Mouse (Mus musculus) kidney, embryonic 16.5 days (tissue): ENCODE results near the gene Grin2b. TPM values are rescaled to one million over a fixed set of nuclear protein-coding genes. Genes with fewer than 3 reads are reported as not detected.

Source experiments
- ATAC-seq: fragments of 200-750 bp; cut with Nextera tagmentation; 2 replicates; pipeline ENCODE4 v1.8.0; 2017; ENCODE audit warnings: moderate TSS enrichment; ENCODE audit not compliant: low FRiP score, low TSS enrichment
- H3K27ac ChIP-seq: fragments of 300-500 bp; sonication (generic); 2 replicates; pipeline ENCODE4 v1.5.1; 2014; ENCODE audit warnings: low read length
- H3K27me3 ChIP-seq: fragments of 300-500 bp; sonication (generic); 2 replicates; pipeline ENCODE4 v1.6.1; 2014; ENCODE audit warnings: low read length, control low read depth, mixed read lengths; ENCODE audit not compliant: insufficient read depth
- H3K36me3 ChIP-seq: fragments of 300-500 bp; sonication (generic); 2 replicates; pipeline ENCODE4 v1.6.1; 2014; ENCODE audit warnings: low read length, control low read depth, mixed read lengths; ENCODE audit not compliant: insufficient read depth
- H3K4me1 ChIP-seq: fragments of 300-500 bp; sonication (generic); 2 replicates; pipeline ENCODE4 v1.6.1; 2014; ENCODE audit warnings: low read length, control low read depth, mixed read lengths; ENCODE audit not compliant: insufficient read depth
- H3K4me2 ChIP-seq: fragments of 300-500 bp; sonication (generic); replicated peaks from 2 replicates; pipeline ENCODE4 v1.6.1; 2014; ENCODE audit warnings: low read depth, low read length
- H3K4me3 ChIP-seq: fragments of 300-500 bp; sonication (generic); 2 replicates; pipeline ENCODE4 v1.5.1; 2014; ENCODE audit warnings: mild to moderate bottlenecking, low read length
- H3K9ac ChIP-seq: fragments of 300-500 bp; sonication (generic); replicated peaks from 2 replicates; pipeline ENCODE4 v1.6.1; 2014; ENCODE audit warnings: low read length
- H3K9me3 ChIP-seq: fragments of 300-500 bp; sonication (generic); 2 replicates; pipeline ENCODE4 v1.6.1; 2016; ENCODE audit warnings: low read length, control low read depth
- WGBS: fragments of 180-500 bp; shearing (Covaris S2); extraction: QIAGEN DNeasy Blood & Tissue Kit; methylation state at CpG from one replicate; pipeline ENCODE4 v1.1.7; 2014; 5-methylcytosine and 5-hydroxymethylcytosine counted together
- polyA plus RNA-seq: library from polyadenylated mRNA; unstranded; fragments of >200 nt; fragmentation: Nextera tagmentation; extraction: Ambion mirVana; gene quantifications from 2 replicates; pipeline ENCODE4 v1.2.1, GENCODE M21; 2015

The Grin2b gene
- polyA plus RNA-seq, 1 experiment from 2014 or later, result 0.34 TPM

DNA sequence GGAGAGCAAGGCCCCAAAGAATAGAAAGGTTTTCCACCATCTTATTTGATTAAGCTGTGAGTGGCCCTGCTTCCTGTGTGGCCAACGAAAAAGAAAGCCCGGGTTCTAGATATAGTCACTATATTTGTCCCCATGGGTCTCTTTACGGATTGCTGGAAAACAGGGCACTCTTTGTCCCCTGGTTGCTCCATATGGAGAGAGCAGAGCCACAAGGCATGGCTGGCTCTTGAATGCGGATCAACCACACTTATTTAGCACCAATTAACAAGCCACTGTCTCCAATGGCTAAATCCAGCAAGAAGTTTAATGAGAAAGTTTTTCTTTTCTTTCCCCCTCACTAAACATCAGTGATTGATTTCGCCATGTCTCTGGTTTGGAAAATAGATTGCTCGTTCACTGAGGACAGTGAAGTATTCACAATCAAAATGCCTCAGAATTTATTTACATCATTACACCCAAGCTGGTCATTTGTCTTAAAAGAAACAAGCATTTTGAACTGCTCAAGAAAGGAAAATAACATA, 240.9 kb downstream of the Grin2b start:
- no peak for ATAC-seq
- Histone ChIP-seq H3K9me3 (no peaks in the 10 kb centered on the region), H3K4me3 (no peak overlapping the region), H3K4me1 (no peaks in the 10 kb centered on the region), H3K9ac (no peak overlapping the region), H3K27me3 (no peaks in the 10 kb centered on the region), H3K36me3 (no peaks in the 10 kb centered on the region), H3K27ac (no peak overlapping the region), H3K4me2 (no peak overlapping the region)
- WGBS, result 79% methylated on average over 6 of the region's 6 CpGs

DNA sequence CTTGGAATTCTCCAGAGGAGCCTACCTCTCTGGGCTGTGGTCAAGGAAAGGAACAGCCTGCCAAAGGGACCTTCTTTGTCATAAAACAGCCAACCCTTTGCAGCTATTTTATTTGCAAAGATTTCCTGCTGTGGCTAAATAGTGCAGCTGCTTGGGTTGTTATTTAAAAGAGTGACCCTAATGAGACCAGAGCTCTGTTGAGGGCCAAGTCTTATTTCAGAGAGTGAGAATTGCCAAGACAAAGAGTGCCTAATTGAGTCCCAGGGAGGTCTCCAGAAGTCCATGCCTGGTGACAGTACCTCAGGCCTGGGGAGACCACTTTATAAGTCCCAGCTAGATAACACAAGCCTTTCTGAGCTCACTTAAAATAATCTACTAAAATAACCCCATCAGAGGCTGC, 255.6 kb downstream of the Grin2b start:
- no peak overlapping the region for H3K4me2 ChIP-seq
- no peaks in the 10 kb centered on the region for H3K4me1 ChIP-seq
- no peak overlapping the region for H3K9ac ChIP-seq
- no peak overlapping the region for H3K4me3 ChIP-seq
- H3K27ac ChIP-seq, result no peak overlapping the region
- ATAC-seq, result 0 out of 2 replicates have a peak, but pooled peaks have one; percentile 35
- no peaks in the 10 kb centered on the region for H3K9me3 ChIP-seq
- no peaks in the 10 kb centered on the region for H3K27me3 ChIP-seq
- no peaks in the 10 kb centered on the region for H3K36me3 ChIP-seq

DNA sequence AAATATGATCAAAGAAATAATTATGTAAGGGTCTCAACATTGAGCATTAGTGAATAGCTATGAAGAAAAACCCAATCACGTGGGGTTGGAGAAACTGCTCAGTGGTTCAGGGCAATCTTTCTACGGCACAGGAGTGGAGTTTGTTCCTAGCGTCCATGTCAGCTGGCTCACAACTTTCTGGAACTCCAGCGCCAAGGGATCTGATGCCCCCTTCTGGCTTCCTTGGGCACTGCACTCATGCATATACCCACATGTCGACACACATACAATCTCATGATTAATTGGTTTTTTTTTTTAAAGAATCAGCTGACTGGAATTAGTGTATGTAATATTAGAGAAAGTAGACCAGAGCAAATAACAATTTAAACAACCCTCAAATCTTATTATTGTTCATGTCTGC, 258.7 kb downstream of the Grin2b start:
- Histone ChIP-seq H3K36me3 (no peaks in the 10 kb centered on the region), H3K4me2 (no peak overlapping the region), H3K4me1 (no peaks in the 10 kb centered on the region), H3K27ac (no peak overlapping the region), H3K9ac (no peak overlapping the region), H3K9me3 (no peaks in the 10 kb centered on the region), H3K27me3 (no peaks in the 10 kb centered on the region), H3K4me3 (no peak overlapping the region)
- WGBS, result 93% methylated on average over 5 of the region's 5 CpGs
- ATAC-seq, result no peak

DNA sequence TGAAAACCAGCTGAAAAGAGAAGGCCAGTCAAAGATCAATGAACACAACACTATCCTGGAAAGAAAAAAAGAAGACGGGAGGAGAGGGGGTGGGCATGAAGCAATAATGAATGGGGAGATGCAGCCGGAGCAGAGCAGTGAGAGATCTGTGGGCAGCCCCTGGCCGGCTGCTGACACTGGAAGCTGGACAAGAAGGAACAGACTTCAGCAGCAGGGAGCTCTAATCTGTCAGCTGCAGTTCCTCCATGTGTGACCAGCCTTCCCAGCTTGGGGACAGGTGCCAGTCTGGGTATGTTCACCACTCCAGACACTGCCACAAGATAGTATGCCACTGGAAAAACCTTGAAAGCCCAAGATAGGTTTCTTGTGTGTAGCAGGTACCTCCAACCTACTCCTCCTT, 261.2 kb downstream of the Grin2b start:
- 0 out of 2 replicates have a peak, but pooled peaks cover 4% of the 10 kb centered on the region for H3K27me3 ChIP-seq
- no peak for ATAC-seq
- H3K4me3 ChIP-seq, result no peak overlapping the region
- H3K9ac ChIP-seq, result no peak overlapping the region
- H3K9me3 ChIP-seq, result no peaks in the 10 kb centered on the region
- peaks cover 4% of the 10 kb centered on the region; the same call in 1 of the 2 replicates for H3K4me1 ChIP-seq
- H3K4me2 ChIP-seq, result no peak overlapping the region
- H3K36me3 ChIP-seq, result no peaks in the 10 kb centered on the region
- no peak overlapping the region for H3K27ac ChIP-seq
- 67% methylated on average over 3 of the region's 3 CpGs for WGBS

DNA sequence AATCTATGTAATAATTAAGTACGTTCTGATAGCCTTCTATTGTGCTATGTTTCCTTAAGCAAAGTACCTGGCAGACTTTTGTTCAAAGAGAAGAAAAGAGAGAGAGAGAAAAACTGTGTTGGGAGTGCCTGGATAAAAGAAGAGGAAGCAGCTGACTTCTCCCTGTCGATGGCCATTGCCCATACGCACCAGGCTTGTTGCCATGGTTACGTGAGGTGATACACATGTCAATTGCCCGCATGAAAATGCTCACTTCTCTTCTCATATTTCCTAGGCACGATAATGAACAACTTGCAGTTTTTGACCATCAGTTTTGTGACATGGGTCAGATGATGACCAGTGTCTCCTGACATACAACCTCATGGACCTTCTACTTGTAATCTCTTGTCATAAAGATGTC, 262.2 kb downstream of the Grin2b start:
- Histone ChIP-seq H3K9ac (no peak overlapping the region), H3K4me2 (no peak overlapping the region), H3K9me3 (no peaks in the 10 kb centered on the region), H3K4me3 (no peak overlapping the region), H3K27ac (no peak overlapping the region), H3K4me1 (peaks cover 4% of the 10 kb centered on the region; the same call in 1 of the 2 replicates), H3K27me3 (0 out of 2 replicates have a peak, but pooled peaks cover 6% of the 10 kb centered on the region), H3K36me3 (no peaks in the 10 kb centered on the region)
- no peak for ATAC-seq
- WGBS, result 83% methylated on average over 6 of the region's 6 CpGs

DNA sequence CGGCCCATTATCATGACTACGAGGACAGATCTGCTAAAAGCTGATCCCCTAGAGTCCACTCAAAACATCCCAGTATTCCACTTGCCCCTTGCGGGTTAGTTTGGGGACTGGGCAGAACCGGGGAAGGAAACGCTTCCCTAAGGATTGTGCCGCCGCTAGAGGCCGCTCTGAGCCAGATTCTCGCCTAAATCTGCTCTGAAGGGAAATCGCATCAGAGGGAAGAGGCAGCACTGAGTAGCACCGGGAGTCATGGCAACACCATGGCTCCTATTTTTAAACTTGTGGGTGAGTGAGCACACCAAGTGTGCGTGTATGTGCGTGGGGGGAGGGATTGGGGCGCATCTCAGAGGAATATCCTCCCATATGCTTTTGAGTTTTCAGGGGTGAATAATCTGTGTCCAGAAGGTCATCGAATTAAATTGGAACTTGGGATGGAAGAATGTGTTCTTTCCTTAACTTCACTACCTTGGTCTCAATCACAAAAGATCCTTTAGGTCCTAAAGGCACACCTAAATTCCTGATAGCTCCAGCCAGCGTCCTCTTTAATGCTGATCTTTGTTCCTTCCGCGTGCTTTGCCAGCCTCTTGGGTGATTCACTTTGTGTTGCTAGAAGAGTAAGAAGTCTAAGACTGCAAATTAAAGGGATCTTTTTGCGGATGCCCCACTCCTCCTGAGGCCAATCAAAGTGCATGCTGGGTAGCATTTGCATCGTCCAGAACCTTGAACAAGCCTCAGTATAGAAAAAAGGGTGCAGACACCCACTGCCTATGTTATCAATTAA, 265.6 kb downstream of the Grin2b start:
- Histone ChIP-seq H3K4me2 (no peak overlapping the region), H3K4me1 (peaks cover 4% of the 10 kb centered on the region; the same call in 1 of the 2 replicates), H3K27ac (no peak overlapping the region), H3K9ac (no peak overlapping the region), H3K9me3 (no peaks in the 10 kb centered on the region), H3K36me3 (no peaks in the 10 kb centered on the region), H3K4me3 (no peak overlapping the region), H3K27me3 (0 out of 2 replicates have a peak, but pooled peaks cover 6% of the 10 kb centered on the region)
- ATAC-seq, result peak; percentile 75; the same call in 1 of the 2 replicates
- WGBS, result 23% methylated on average over 20 of the region's 20 CpGs

DNA sequence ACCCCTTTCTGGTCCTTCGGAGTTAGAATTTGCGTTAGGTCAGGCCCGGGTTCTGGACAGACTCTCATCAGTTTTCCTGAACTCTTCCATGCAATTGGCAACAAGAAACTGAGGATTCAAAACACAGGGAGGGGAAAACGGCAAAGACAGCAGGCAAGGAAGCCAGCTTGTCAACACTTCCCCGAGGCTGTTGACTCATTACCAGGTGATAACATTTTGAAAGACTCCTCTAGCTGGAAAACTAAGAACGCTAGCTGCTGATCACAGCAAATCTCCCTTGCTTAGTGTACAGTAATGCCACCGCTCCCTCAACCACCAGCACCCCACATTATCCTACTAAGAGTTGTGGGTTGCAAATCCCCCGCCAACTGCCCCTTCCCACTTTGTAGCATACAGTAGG, 266.2 kb downstream of the Grin2b start:
- no peak for ATAC-seq
- H3K4me2 ChIP-seq, result no peak overlapping the region
- no peak overlapping the region for H3K27ac ChIP-seq
- no peaks in the 10 kb centered on the region for H3K36me3 ChIP-seq
- H3K9me3 ChIP-seq, result no peaks in the 10 kb centered on the region
- peaks cover 4% of the 10 kb centered on the region; the same call in 1 of the 2 replicates for H3K4me1 ChIP-seq
- H3K9ac ChIP-seq, result no peak overlapping the region
- 70% methylated on average over 8 of the region's 8 CpGs for WGBS
- H3K4me3 ChIP-seq, result no peak overlapping the region
- H3K27me3 ChIP-seq, result 0 out of 2 replicates have a peak, but pooled peaks cover 6% of the 10 kb centered on the region

DNA sequence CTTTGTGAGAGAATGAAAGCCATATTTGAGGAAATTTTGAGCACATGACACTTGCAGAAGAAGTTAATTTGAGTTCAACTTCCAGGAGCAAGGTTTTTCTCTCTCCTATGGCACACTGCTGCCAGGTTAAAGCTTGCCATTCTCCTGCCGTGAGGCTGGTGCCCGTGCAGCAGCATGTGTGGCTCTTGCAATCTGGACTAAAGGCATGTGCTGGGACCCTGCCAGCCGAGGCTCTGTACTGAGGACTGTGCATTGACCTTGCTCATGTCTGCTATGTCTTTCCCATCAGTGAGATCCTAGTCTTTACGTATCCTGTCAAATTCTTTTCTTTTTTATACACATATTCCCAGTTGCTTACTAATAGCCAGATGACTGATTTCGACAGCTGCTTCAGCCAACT, 268.9 kb downstream of the Grin2b start:
- ATAC-seq, result no peak
- Histone ChIP-seq H3K4me2 (no peak overlapping the region), H3K27me3 (0 out of 2 replicates have a peak, but pooled peaks cover 6% of the 10 kb centered on the region), H3K27ac (no peak overlapping the region), H3K9ac (no peak overlapping the region), H3K4me1 (peaks cover 4% of the 10 kb centered on the region; the same call in 1 of the 2 replicates), H3K36me3 (no peaks in the 10 kb centered on the region), H3K4me3 (no peak overlapping the region), H3K9me3 (no peaks in the 10 kb centered on the region)
- WGBS, result 84% methylated on average over 5 of the region's 5 CpGs

DNA sequence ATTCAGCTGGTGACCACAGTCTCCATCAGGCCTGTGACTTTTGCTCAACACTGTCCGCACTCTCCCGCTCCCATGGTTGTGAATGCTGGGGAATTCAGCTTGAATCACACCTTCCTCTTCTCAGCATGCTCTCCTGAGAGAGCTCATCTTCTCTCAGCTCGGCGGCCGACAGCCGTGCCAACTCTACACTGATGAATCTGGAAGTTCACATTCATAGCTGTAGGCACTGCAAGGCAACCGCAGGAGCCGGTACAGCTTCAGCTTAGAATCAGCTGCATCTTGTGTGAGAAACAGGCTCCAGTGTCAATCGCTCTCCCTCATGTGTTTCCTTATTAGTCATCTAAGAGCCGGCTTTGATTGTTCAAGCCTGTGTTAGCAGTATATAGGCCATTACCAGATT, 272.9 kb downstream of the Grin2b start:
- Histone ChIP-seq H3K4me2 (no peak overlapping the region), H3K4me3 (no peak overlapping the region), H3K4me1 (no peaks in the 10 kb centered on the region), H3K9ac (no peak overlapping the region), H3K27ac (no peak overlapping the region), H3K27me3 (no peaks in the 10 kb centered on the region), H3K36me3 (no peaks in the 10 kb centered on the region), H3K9me3 (no peaks in the 10 kb centered on the region)
- ATAC-seq, result no peak
- 87% methylated on average over 10 of the region's 10 CpGs for WGBS

DNA sequence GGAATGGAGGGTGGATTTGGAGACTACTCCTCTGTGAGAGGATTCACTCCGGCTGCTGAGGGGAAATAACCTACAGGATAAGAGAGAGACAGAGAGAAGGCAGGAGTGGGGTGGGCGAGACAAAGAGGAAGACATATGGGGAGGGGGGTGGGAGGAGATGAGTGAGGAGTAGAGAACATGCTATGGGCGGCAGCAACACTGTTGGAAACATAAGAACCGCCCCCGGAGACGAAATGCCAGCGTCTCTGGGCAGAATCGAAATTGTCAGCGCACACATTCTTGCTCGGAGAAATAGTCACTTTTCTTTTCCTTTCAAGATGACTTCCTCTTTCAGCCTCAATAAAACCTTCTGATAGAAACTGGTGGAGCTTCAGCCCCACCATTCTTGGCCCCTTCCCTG, 274.1 kb downstream of the Grin2b start:
- Histone ChIP-seq H3K27ac (no peak overlapping the region), H3K4me3 (no peak overlapping the region), H3K36me3 (no peaks in the 10 kb centered on the region), H3K4me2 (no peak overlapping the region), H3K9ac (no peak overlapping the region), H3K4me1 (no peaks in the 10 kb centered on the region), H3K9me3 (no peaks in the 10 kb centered on the region), H3K27me3 (no peaks in the 10 kb centered on the region)
- ATAC-seq, result no peak
- WGBS, result 85% methylated on average over 10 of the region's 10 CpGs
